Mouse (Mus musculus) cerebellum, postnatal 36 days (tissue): ENCODE measurements at regions not wholly inside any gene's neighbourhood (a gene's known extent, or its start where the extent isn't known, plus 50 kb on each side); places are given as distances from the start of the nearest gene placed in this dataset.

Experiments used
- DNase-seq, 2 experiments: peaks; one replicate each; pipeline ENCODE4 v3.0.0; 2021 to 2022; ENCODE audit warnings: mixed read lengths in 2 of 2

DNA sequence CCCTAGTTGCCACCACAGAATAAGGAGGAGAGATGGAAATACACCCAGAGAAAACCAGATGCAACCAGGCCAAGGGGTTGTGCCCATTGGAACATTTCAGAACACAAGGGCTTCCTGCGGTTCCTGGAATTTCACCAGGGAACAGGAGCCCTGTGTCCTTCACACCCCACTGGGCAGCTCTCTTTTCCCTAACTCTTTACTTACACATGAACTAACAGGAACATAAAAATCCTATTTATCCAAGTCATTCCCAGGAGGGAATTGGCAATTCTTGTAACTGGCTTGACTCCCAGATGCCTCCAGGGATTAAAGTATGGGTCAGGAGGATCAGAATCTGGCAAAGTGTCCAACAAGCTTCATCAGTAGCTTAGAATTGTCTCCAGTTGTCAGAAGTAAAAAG lies 62.2 kb upstream of the Glycam1 start:
- DNase-seq = peak; percentile 9 to 37
